Mouse (Mus musculus) thymus, postnatal 0 days (tissue): ENCODE measurements around the gene Aars. TPM values are rescaled to one million over a fixed set of nuclear protein-coding genes. Genes with fewer than 3 reads are reported as not detected.
"Not testable (repeated sequence)": the region's sequence is repeated elsewhere in the genome, so short reads cannot be mapped to it uniquely, and the experiment has no call there.

Experiments used
- DNase-seq: peaks from one replicate; pipeline ENCODE4 v3.0.0-alpha.2; 2015; ENCODE audit warnings: low spot score
- polyA plus RNA-seq: library from polyadenylated mRNA; unstranded; fragments of >200 nt; fragmentation: Nextera tagmentation; extraction: Ambion mirVana; gene quantifications from 2 replicates; pipeline ENCODE4 v1.2.1, GENCODE M21; 2015

The Aars gene
- polyA plus RNA-seq, 1 experiment from 2014 or later = 33.2 TPM

- DNase-seq = no peak
These were observed 21.0 kb downstream of the Aars start for GRCm38 (mm10) chr8:111053827-111054518.

DNA sequence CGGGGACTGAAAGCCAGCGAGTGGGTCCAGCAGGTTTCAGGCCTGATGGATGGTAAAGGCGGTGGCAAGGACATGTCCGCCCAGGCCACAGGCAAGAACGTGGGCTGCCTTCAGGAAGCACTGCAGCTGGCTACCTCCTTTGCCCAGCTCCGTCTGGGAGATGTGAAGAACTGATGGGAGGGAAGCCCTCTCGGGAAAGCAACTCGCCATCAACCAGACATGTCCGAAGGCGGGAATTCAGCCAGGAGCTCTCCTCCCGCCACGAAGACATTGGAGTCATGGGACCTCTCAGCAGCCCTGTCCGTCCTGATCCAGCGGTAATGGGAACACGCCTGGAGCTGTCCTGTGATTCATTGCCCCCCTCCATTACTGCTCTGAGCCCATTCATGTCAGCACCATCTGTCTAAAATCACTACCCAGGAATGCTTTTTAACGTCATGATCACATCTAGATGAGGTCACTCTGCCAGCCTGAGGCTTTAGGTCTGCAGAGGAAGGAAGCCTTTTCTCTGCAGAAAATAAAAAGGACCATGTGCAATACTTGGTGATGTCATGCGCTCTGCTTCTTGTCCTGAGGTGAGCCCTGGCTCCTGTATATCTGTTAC is 22.2 kb downstream of the Aars start:
- DNase-seq = no peak

DNA sequence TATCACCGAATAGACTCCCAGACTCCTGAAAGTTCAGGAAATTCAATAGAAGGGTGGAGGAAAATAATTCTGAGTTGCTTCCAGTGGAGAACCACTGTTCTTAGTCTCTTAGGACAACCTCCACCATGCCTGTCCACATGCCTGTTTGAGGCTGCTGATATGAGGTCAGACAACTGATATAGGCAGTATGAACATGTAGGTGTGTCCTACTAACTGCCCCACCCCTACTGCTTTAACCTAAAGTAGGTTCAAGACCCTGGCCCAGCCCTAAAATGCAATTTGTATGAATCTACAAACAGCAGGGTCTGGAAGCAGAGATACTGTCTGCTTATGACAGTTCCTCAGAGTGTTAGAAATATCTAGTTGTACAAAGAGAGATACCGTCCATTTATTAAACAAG is 22.7 kb downstream of the Aars start:
- no peak for DNase-seq

DNA sequence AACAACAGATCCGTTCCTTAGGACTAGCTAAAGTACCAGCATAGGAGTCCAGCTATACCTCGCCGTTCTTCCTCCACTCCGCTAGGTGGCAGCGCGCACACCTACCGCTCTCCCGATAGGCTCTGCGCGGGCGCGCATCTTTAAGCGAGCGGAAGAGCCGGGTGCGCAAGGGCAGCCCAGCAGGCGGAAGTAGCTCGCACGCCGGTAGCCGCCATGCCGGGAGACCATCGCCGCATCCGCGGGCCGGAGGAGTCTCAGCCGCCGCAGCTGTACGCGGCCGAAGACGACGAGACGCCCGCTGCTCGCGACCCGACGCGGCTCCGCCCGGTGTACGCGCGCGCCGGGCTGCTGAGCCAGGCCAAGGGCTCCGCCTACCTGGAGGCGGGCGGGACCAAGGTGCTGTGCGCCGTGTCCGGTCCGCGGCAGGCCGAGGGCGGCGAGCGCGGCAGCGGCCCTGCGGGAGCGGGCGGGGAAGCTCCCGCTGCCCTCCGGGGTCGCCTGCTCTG is 23.3 kb downstream of the Aars start, which contains the start of gene Exosc6:
Exosc6 (plus strand) TSS at position 182 of the 506 bp plus-strand sequence.
- DNase-seq = peak; percentile 95

DNA sequence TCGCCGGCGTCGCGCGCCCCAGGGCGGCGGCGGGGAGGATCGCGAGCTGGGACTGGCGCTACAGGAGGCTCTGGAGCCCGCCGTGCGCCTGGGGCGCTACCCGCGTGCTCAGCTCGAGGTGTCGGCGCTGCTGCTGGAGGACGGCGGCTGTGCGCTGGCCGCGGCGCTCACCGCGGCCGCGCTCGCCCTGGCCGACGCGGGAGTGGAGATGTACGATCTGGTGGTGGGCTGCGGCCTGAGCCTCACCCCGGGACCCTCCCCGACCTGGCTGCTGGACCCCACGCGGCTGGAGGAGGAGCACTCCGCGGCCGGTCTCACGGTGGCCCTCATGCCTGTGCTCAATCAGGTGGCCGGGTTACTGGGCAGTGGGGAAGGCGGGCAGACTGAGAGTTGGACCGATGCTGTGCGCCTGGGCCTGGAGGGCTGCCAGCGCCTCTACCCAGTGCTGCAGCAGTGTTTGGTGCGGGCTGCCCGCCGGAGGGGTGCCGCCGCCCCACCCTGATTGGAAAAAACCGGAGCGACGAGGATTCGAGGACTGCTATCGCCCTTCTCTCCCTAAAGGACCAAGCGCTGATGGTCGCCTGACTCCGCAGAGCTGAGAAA is 23.8 kb downstream of the Aars start:
- peak; percentile 60 for DNase-seq

DNA sequence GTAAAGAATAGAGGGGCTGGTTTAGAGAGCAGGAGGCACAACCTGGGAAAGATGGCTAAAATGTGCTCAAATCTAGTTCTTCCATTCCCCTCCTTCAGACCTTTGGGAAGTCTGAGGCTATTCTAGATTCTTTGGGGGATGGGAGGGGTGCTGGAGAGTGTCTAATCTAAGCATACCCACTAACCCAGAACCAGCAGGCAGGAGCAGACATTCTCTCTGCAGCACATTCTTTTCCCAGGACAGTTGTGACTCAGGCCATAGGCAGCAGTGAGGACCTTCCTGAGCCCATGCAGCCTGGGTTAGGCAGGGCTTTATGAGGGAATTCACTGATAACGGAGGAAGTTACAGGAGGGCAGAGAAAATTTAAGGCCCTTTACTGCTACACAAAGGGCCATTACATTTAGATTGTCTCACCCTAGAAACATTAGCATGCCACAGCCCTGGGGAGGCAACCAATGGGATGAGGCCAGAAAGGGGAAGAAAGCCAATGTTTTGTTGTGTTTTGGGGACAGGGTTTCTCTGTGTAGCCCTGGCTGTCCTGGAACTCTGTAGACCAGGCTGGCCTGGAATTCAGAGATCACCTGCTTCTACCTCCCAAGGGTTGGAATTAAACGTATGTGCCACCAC is 26.1 kb downstream of the Aars start:
- DNase-seq = no peak

- DNase-seq = peak; percentile 13
These were observed 28.7 kb downstream of the Aars start for GRCm38 (mm10) chr8:111061688-111062071.

- DNase-seq = peak; percentile 90
These were observed 29.3 kb downstream of the Aars start for GRCm38 (mm10) chr8:111062072-111062757.

- DNase-seq = no peak
These were observed 29.9 kb downstream of the Aars start for GRCm38 (mm10) chr8:111062893-111063292.

DNA sequence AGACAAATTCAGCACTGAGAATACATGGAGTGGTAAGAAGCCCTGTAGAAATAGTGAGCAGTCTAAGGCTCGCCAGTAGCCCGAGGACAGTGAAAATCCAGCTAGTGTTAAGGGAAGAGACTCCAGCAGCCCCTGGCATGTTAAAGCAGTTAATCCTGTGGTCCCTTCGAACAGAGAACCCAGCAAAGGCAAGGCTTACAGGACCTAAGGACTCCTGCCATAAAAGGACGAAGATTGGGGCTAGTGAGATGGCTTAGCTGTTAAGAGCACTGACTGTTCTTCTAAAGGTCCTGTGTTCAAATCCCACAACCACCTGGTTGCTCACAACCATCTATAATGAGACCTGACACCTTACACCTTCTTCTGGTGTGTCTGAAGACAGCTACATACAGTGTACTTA is 33.4 kb downstream of the Aars start:
- DNase-seq = no peak

DNA sequence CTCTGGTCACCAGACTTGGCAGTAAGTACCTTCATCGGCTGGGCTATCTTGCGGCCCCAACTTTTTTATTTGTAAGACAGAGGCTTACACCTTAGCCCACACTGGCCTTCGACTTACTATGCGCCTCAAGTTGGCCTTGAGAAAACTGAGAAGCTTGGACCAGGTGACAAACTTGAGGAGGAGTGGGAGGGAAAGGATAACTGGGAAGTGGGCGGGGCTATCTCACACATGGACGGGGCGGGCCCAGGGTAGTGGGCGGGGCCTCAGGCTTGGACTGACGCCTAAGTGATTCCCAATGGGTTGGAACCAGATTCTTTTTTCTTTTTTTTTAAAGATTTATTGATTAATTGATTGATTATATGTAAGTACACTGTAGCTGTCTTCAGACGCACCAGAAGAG is 34.5 kb downstream of the Aars start:
- DNase-seq = no peak

DNA sequence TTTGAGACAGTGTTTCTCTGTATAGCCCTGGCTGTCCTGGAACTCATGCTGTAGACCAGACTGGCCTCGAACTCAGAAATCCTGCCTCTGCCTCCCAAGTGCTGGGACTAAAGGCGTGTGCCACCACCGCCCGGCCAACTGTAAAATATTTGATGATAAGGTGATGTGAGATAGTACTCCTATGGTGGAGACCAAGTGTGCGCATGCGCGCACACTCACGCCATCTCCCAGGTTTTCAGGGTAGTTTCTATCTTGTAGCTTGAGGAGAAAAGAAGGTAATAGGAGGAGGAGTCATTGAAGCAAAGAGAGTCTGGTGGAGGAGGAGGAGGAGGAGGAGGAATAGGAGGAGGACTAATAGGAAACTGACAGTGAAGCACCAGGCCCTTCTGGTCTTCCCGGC is 35.7 kb downstream of the Aars start:
- DNase-seq = not testable (repeated sequence)

- no peak for DNase-seq
These were observed 43.0 kb downstream of the Aars start for GRCm38 (mm10) chr8:111075926-111076325.

GRCm38 (mm10) chr8:111079461-111079860 is 46.5 kb downstream of the Aars start:
- no peak for DNase-seq

GRCm38 (mm10) chr8:111079861-111080271 is 46.9 kb downstream of the Aars start:
- no peak for DNase-seq

DNA sequence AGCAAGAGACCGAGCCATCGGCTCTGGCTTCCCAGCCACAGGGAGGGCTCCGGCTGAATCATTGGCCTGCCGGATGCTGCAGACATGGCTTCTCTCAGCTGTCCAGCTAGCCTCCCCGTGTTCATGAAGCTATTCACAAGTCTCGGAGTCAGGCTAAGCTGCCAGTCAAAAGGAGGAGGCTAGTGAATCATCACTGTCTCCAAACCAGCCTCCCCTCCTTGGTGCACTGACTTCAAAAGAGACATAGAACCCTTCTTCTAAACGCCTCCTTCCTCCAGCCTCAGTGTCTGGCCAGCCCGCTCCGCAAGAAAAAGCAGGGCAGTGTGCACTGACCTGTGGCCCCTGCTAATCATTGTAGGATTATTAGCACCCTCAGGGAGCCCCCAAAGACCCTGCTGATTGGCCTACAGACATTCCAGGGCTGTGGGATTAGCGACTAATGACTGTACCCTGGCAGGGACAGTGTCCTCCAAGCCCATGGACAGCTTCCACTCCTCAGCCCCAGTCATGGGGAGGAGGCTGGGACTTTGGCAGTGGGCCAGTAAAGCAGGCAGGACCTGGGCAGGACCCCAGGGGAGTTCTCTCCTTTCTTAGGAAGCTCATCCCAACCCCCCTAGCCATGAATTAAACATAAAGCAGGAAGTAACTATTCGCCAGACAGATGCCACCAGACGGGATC is 48.8 kb downstream of the Aars start:
- no peak for DNase-seq

DNA sequence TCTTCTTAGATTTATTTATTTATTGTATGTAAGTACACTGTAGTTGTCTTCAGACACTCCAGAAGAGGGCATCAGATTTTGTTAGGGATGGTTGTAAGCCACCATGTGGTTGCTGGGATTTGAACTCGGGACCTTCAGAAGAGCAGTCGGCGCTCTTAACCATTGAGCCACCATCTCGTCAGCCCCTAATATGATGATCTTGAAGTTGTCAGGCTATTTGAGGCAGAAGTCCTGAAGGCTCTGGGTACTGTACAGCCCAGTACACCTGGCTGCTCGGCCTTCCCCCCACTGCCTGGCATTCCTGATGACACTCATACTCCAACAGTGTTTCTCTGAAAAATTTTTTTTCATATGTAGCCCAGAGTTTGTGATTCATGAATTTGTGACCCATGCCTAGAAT is 51.0 kb downstream of the Aars start:
- not testable (repeated sequence) for DNase-seq

DNA sequence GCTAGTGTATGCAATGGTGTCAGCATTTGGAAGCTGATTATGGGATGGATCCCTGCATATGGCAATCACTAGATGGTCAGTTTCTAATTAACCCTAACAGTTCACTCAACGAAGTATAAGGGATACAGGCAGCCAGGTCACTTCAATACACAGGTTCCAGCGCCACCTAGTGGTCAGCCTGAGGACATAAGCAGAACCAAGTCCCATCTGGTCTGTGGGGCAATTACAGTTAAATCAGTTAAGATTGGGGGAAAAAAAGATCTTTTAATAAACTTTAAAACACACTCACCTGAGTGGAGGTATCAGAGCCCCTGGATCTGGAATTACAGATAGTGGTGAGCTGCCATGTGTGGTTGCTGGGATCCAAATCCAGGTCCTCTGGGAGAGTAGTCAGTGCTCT is 57.2 kb downstream of the Aars start:
- peak; percentile 77 for DNase-seq

DNA sequence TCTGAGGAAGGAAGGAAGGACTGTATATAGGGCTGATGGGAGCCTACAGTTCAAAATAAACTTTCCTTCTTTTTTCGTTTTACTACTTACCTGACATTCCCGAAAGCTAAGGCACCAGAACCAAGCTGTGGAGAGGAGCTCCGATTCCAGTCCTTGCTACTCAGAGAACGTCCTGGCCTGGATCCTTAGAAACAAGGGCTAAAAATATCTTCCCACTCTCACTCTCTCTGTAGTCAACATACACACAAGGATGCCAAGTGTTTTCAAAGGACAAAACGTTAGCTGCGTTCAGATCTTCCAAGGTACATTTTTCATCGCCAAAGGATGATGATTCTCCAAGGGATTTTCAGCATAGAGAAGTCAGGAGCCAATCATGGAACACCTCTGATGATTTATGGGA is 58.8 kb downstream of the Aars start:
- DNase-seq = no peak

DNA sequence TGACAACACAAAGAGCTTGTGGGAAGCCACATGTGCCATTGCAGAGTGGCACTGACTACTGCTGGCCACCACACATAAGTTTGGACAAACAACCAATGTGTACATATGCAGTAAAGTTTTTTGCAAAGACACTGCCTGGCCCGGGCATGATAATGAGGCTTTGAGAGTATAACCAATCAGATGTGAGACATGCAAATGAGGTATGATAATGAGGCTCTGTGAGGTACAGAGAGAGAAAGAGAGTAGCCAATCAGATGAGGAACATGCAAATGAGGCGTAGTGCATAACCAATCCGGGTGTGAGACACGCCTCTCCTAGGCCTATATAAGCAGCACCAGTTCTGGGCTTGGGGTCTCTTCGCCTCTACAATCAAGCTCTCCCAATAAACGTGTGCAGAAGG is 59.4 kb downstream of the Aars start, which contains the start of gene Clec18a:
Clec18a (minus strand) TSS at position 101 of the 400 bp plus-strand sequence.
- not testable (repeated sequence) for DNase-seq
